Mouse (Mus musculus): Measurements from ENCODE around the gene Pi4k2a. TPM values are rescaled to one million over a fixed set of nuclear protein-coding genes. Genes with fewer than 3 reads are reported as not detected.

The Pi4k2a gene
- polyA plus RNA-seq, 1 experiment: 37.5 TPM

GRCm38 (mm10) chr19:42157493-42158237, 67.4 kb downstream of the Pi4k2a start:
- Histone ChIP-seq H3K79me2 (ENCODE audit: control insufficient read depth, insufficient read depth) (no peaks in the 10 kb centered on the region), H3K27me3 (ENCODE audit: control insufficient read depth, insufficient read depth, insufficient read length) (no peaks in the 10 kb centered on the region), H3K36me3 (ENCODE audit: control insufficient read depth, insufficient read depth) (no peaks in the 10 kb centered on the region), H3K4me3 (no peak overlapping the region), H3ac (ENCODE audit: control insufficient read depth, insufficient read length) (no peak overlapping the region), H3K4me2 (ENCODE audit: low read depth) (no peak overlapping the region)
- TF ChIP-seq TCF3 (IDR thresholded peaks at IDR 0.05; ENCODE audit: insufficient read length, low read depth): no peak
- no peak for TF ChIP-seq POLR2AphosphoS2 (IDR thresholded peaks at IDR 0.05; ENCODE audit: insufficient read length, low read depth)
- no peak for TF ChIP-seq REST (IDR thresholded peaks at IDR 0.05; ENCODE audit: insufficient read depth, insufficient read length)
- TF ChIP-seq MYOD1 (IDR thresholded peaks at IDR 0.05; ENCODE audit: control insufficient read depth in 1 of 3, insufficient read length in 2 of 3, low read depth in 2 of 3): no peak
- TF ChIP-seq MAX (IDR thresholded peaks at IDR 0.05; ENCODE audit: low read depth): no peak
- TF ChIP-seq POLR2A (IDR thresholded peaks at IDR 0.05; ENCODE audit: insufficient read length, low read depth): no peak
- TF ChIP-seq TCF12 (IDR thresholded peaks at IDR 0.05; ENCODE audit: insufficient read depth, poor library complexity, severe bottlenecking): no peak
- no peak for TF ChIP-seq E2F4 (IDR thresholded peaks at IDR 0.05; ENCODE audit: insufficient read depth)
- TF ChIP-seq CEBPB (IDR thresholded peaks at IDR 0.05; ENCODE audit: insufficient read depth, poor library complexity, severe bottlenecking): no peak
- TF ChIP-seq USF1 (IDR thresholded peaks at IDR 0.05; ENCODE audit: low read depth): no peak
- TF ChIP-seq MYOG (IDR thresholded peaks at IDR 0.05; ENCODE audit: control insufficient read depth in 1 of 3, insufficient read depth in 1 of 3, insufficient read length in 2 of 3, low read depth in 2 of 3): no peak
- TF ChIP-seq SRF (IDR thresholded peaks at IDR 0.05; ENCODE audit: control insufficient read depth, insufficient read length, low read depth): no peak

- Histone ChIP-seq H3K36me3 (ENCODE audit: control insufficient read depth, insufficient read depth) (no peaks in the 10 kb centered on the region), H3ac (ENCODE audit: control insufficient read depth, insufficient read length) (no peak overlapping the region), H3K4me3 (no peak overlapping the region), H3K27me3 (ENCODE audit: control insufficient read depth, insufficient read depth, insufficient read length) (no peaks in the 10 kb centered on the region), H3K4me2 (ENCODE audit: low read depth) (no peak overlapping the region), H3K79me2 (ENCODE audit: control insufficient read depth, insufficient read depth) (no peaks in the 10 kb centered on the region)
- TF ChIP-seq SRF (IDR thresholded peaks at IDR 0.05; ENCODE audit: control insufficient read depth, insufficient read length, low read depth) (no peak), E2F4 (IDR thresholded peaks at IDR 0.05; ENCODE audit: insufficient read depth) (no peak), CEBPB (IDR thresholded peaks at IDR 0.05; ENCODE audit: insufficient read depth, poor library complexity, severe bottlenecking) (no peak), MYOD1 (IDR thresholded peaks at IDR 0.05; ENCODE audit: control insufficient read depth in 1 of 3, insufficient read length in 2 of 3, low read depth in 2 of 3) (no peak), MAX (IDR thresholded peaks at IDR 0.05; ENCODE audit: low read depth) (no peak), TCF3 (IDR thresholded peaks at IDR 0.05; ENCODE audit: insufficient read length, low read depth) (no peak), TCF12 (IDR thresholded peaks at IDR 0.05; ENCODE audit: insufficient read depth, poor library complexity, severe bottlenecking) (no peak), MYOG (IDR thresholded peaks at IDR 0.05; ENCODE audit: control insufficient read depth in 1 of 3, insufficient read depth in 1 of 3, insufficient read length in 2 of 3, low read depth in 2 of 3) (no peak)
These were observed 68.2 kb downstream of the Pi4k2a start for GRCm38 (mm10) chr19:42158246-42159017.

GRCm38 (mm10) chr19:42163764-42164163, 73.5 kb downstream of the Pi4k2a start, which contains the start of gene Zfyve27:
Gene Zfyve27, plus strand, starts transcription at chr19:42163951.
- H3K27me3 ChIP-seq (ENCODE audit: control insufficient read depth, insufficient read depth, insufficient read length): no peaks in the 10 kb centered on the region
- H3ac ChIP-seq (ENCODE audit: control insufficient read depth, insufficient read length): no peak within 1 kb of the TSS
- H3K4me3 ChIP-seq: no peak within 1 kb of the TSS
- TF ChIP-seq TCF12 (IDR thresholded peaks at IDR 0.05; ENCODE audit: insufficient read depth, poor library complexity, severe bottlenecking) (no peak), POLR2A (IDR thresholded peaks at IDR 0.05; ENCODE audit: insufficient read length, low read depth) (no peak), SRF (IDR thresholded peaks at IDR 0.05; ENCODE audit: control insufficient read depth, insufficient read length, low read depth) (no peak), MYOD1 (IDR thresholded peaks at IDR 0.05; ENCODE audit: control insufficient read depth in 1 of 3, insufficient read length in 2 of 3, low read depth in 2 of 3) (no peak), USF1 (IDR thresholded peaks at IDR 0.05; ENCODE audit: low read depth) (no peak), REST (IDR thresholded peaks at IDR 0.05; ENCODE audit: insufficient read depth, insufficient read length) (no peak), MYOG (IDR thresholded peaks at IDR 0.05; ENCODE audit: control insufficient read depth in 1 of 3, insufficient read depth in 1 of 3, insufficient read length in 2 of 3, low read depth in 2 of 3) (no peak), TCF3 (IDR thresholded peaks at IDR 0.05; ENCODE audit: insufficient read length, low read depth) (no peak), POLR2AphosphoS2 (IDR thresholded peaks at IDR 0.05; ENCODE audit: insufficient read length, low read depth) (no peak), MAX (IDR thresholded peaks at IDR 0.05; ENCODE audit: low read depth) (no peak), E2F4 (IDR thresholded peaks at IDR 0.05; ENCODE audit: insufficient read depth) (no peak), CEBPB (IDR thresholded peaks at IDR 0.05; ENCODE audit: insufficient read depth, poor library complexity, severe bottlenecking) (no peak)
- no peaks in the 10 kb centered on the region for H3K36me3 ChIP-seq (ENCODE audit: control insufficient read depth, insufficient read depth)
- H3K4me2 ChIP-seq (ENCODE audit: low read depth): no peak within 1 kb of the TSS
- no peaks in the 10 kb centered on the region for H3K79me2 ChIP-seq (ENCODE audit: control insufficient read depth, insufficient read depth)

- Histone ChIP-seq H3ac (ENCODE audit: control insufficient read depth, insufficient read length) (no peak overlapping the region), H3K36me3 (ENCODE audit: control insufficient read depth, insufficient read depth) (no peaks in the 10 kb centered on the region), H3K79me2 (ENCODE audit: control insufficient read depth, insufficient read depth) (no peaks in the 10 kb centered on the region), H3K4me3 (no peak overlapping the region), H3K4me2 (ENCODE audit: low read depth) (no peak overlapping the region), H3K27me3 (ENCODE audit: control insufficient read depth, insufficient read depth, insufficient read length) (no peaks in the 10 kb centered on the region)
- TF ChIP-seq REST (IDR thresholded peaks at IDR 0.05; ENCODE audit: insufficient read depth, insufficient read length): no peak
- no peak for TF ChIP-seq TCF12 (IDR thresholded peaks at IDR 0.05; ENCODE audit: insufficient read depth, poor library complexity, severe bottlenecking)
- TF ChIP-seq MYOG (IDR thresholded peaks at IDR 0.05; ENCODE audit: control insufficient read depth in 1 of 3, insufficient read depth in 1 of 3, insufficient read length in 2 of 3, low read depth in 2 of 3): no peak
- TF ChIP-seq SRF (IDR thresholded peaks at IDR 0.05; ENCODE audit: control insufficient read depth, insufficient read length, low read depth): no peak
- no peak for TF ChIP-seq USF1 (IDR thresholded peaks at IDR 0.05; ENCODE audit: low read depth)
- no peak for TF ChIP-seq CEBPB (IDR thresholded peaks at IDR 0.05; ENCODE audit: insufficient read depth, poor library complexity, severe bottlenecking)
- TF ChIP-seq TCF3 (IDR thresholded peaks at IDR 0.05; ENCODE audit: insufficient read length, low read depth): no peak
- no peak for TF ChIP-seq POLR2AphosphoS2 (IDR thresholded peaks at IDR 0.05; ENCODE audit: insufficient read length, low read depth)
- no peak for TF ChIP-seq E2F4 (IDR thresholded peaks at IDR 0.05; ENCODE audit: insufficient read depth)
- TF ChIP-seq MAX (IDR thresholded peaks at IDR 0.05; ENCODE audit: low read depth): no peak
- no peak for TF ChIP-seq MYOD1 (IDR thresholded peaks at IDR 0.05; ENCODE audit: control insufficient read depth in 1 of 3, insufficient read length in 2 of 3, low read depth in 2 of 3)
- no peak for TF ChIP-seq POLR2A (IDR thresholded peaks at IDR 0.05; ENCODE audit: insufficient read length, low read depth)
These were observed 73.9 kb downstream of the Pi4k2a start for GRCm38 (mm10) chr19:42164188-42164587.

Measured in myocyte (in vitro differentiated cells).